ENCODE assay signal across 27 mouse cellular contexts in the genomic region with DNA sequence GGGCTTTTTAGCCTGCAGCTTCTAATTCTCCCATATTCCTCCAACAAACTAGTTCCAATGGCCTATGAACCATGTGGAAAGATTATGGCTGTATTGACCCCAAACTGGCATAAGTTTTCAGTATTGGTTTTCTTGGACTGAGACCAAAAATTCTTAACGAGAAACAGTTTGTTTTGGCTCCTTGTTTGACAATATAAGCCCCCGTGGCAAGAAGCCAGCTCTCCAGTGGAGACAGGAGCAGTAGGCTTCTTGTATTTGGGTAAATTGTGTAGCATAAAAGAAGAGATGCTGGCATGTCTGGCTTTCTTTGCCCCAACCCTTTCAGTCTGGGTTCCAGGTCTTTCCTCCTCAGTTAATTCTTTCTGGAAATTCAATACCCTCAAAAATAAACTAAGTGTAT. TPM values are rescaled to one million over a fixed set of nuclear protein-coding genes. Genes with fewer than 3 reads are reported as not detected.
DNase-seq lines count a peak whose midpoint lies in the region; ATAC-seq and TF ChIP-seq lines count a peak whose summit lies in the region.
"Had no signal": no experiment of that assay in that cellular context is flagged by ENCODE, and none has a peak within 500 bp of the region (broad histone marks: within the 10 kb centered on the region; RNA-seq: fewer than 3 reads in every experiment).

No protein-coding gene starts in this region.

- H3K9ac ChIP-seq in embryonic facial prominence, embryonic 14.5 days (ENCODE audit: low read depth, low read length), result no peak overlapping the region
- H3K9ac ChIP-seq in hindbrain, postnatal 0 days (replicated peaks; ENCODE audit: low read length), result no peak overlapping the region
- H3K9ac ChIP-seq in hindbrain, embryonic 12.5 days, result no peak overlapping the region
- H3K9ac ChIP-seq: embryonic facial prominence, embryonic 15.5 days; heart, embryonic 13.5 days; hindbrain, embryonic 13.5 days had no signal

- H3K4me3 ChIP-seq in embryonic facial prominence, embryonic 14.5 days (ENCODE audit: low read depth, low read length), result no peak overlapping the region
- H3K4me3 ChIP-seq in embryonic facial prominence, embryonic 10.5 days, result no peak overlapping the region
- H3K4me3 ChIP-seq in hindbrain, postnatal 0 days (ENCODE audit: low read length), result no peak overlapping the region
- no peak overlapping the region for H3K4me3 ChIP-seq in hindbrain, embryonic 12.5 days
- H3K4me3 ChIP-seq: embryonic facial prominence, embryonic 15.5 days; erythroblast, embryonic 14.5 days; forebrain, embryonic 10.5 days; heart, embryonic 13.5 days; hindbrain, embryonic 13.5 days had no signal

- H3K9me3 ChIP-seq in embryonic facial prominence, embryonic 14.5 days (ENCODE audit: control insufficient read depth, low read length), result no peaks in the 10 kb centered on the region
- H3K9me3 ChIP-seq in embryonic facial prominence, embryonic 10.5 days, result no peaks in the 10 kb centered on the region
- no peaks in the 10 kb centered on the region for H3K9me3 ChIP-seq in hindbrain, postnatal 0 days (ENCODE audit: low read length)
- H3K9me3 ChIP-seq in hindbrain, embryonic 12.5 days (replicated peaks), result no peaks in the 10 kb centered on the region
- H3K9me3 ChIP-seq: embryonic facial prominence, embryonic 15.5 days; forebrain, embryonic 10.5 days; G1E; heart, embryonic 13.5 days; hindbrain, embryonic 13.5 days had no signal

- TF ChIP-seq CTCF in hindbrain, postnatal 0 days (IDR thresholded peaks at IDR 0.05; ENCODE audit: low read depth), result no peak

- DNase-seq in embryonic facial prominence, embryonic 14.5 days (ENCODE audit: low spot score), result peak; percentile 79
- no peak for DNase-seq in embryonic facial prominence, embryonic 10.5 days (ENCODE audit: low spot score)
- DNase-seq in hindbrain, postnatal 0 days (ENCODE audit: low spot score), result peak; percentile 19
- DNase-seq in kidney, postnatal 36 days, result peak; percentile 11 to 47
- DNase-seq in kidney, adult 9 months, result no peak
- peak; percentile 49 for DNase-seq in NIH3T3 (ENCODE audit: low read depth)
- no peak for DNase-seq in layer of hippocampus, postnatal 36 days
- DNase-seq: adrenal gland, postnatal 14 days; B cell, adult 2 months; cerebellum, adult 18-20 months; cerebellum, adult 9-11 months; cerebellum, postnatal 36 days; gastrocnemius, postnatal 14 days; heart, postnatal 4 days had no signal

- peaks cover 91% of the 10 kb centered on the region for H3K36me3 ChIP-seq in embryonic facial prominence, embryonic 14.5 days (ENCODE audit: control insufficient read depth, insufficient read depth, low read length)
- peaks cover 100% of the 10 kb centered on the region for H3K36me3 ChIP-seq in embryonic facial prominence, embryonic 10.5 days (replicated peaks)
- peaks cover 71% of the 10 kb centered on the region for H3K36me3 ChIP-seq in hindbrain, postnatal 0 days (ENCODE audit: insufficient read depth, low read length)
- peaks cover 86% of the 10 kb centered on the region for H3K36me3 ChIP-seq in hindbrain, embryonic 12.5 days

- H3K4me1 ChIP-seq in embryonic facial prominence, embryonic 14.5 days (ENCODE audit: control insufficient read depth, insufficient read depth, low read length), result peaks cover 9% of the 10 kb centered on the region
- no peaks in the 10 kb centered on the region for H3K4me1 ChIP-seq in embryonic facial prominence, embryonic 10.5 days
- no peaks in the 10 kb centered on the region for H3K4me1 ChIP-seq in hindbrain, postnatal 0 days (ENCODE audit: insufficient read depth, low read length)
- H3K4me1 ChIP-seq in hindbrain, embryonic 12.5 days, result no peaks in the 10 kb centered on the region
- H3K4me1 ChIP-seq: forebrain, embryonic 10.5 days had no signal

- 30% methylated on average over 2 of the region's 2 CpGs for WGBS in embryonic facial prominence, embryonic 14.5 days
- WGBS in embryonic facial prominence, embryonic 10.5 days, result 77% methylated on average over 2 of the region's 2 CpGs
- 34% methylated on average over 2 of the region's 2 CpGs for WGBS in hindbrain, postnatal 0 days
- WGBS in hindbrain, embryonic 12.5 days, result 83% methylated on average over 2 of the region's 2 CpGs

- ATAC-seq in embryonic facial prominence, embryonic 14.5 days (ENCODE audit: low read depth), result no peak
- ATAC-seq in hindbrain, postnatal 0 days, result no peak
- no peak for ATAC-seq in hindbrain, embryonic 12.5 days (ENCODE audit: low FRiP score)
- ATAC-seq: activated CD4-positive, CD25-positive, alpha-beta regulatory T cell, adult 4 months; CD4-positive, CD25-positive, alpha-beta regulatory T cell, adult 4 months; forebrain, embryonic 16.5 days; Patski had no signal

- H3K4me2 ChIP-seq in embryonic facial prominence, embryonic 14.5 days (ENCODE audit: low read depth, low read length), result no peak overlapping the region
- H3K4me2 ChIP-seq in hindbrain, postnatal 0 days (ENCODE audit: low read depth, low read length), result no peak overlapping the region
- H3K4me2 ChIP-seq in hindbrain, embryonic 12.5 days (replicated peaks), result no peak overlapping the region
- H3K4me2 ChIP-seq: embryonic facial prominence, embryonic 15.5 days; heart, embryonic 13.5 days; hindbrain, embryonic 13.5 days had no signal

- no peak overlapping the region for H3K27ac ChIP-seq in embryonic facial prominence, embryonic 14.5 days (replicated peaks; ENCODE audit: low read depth, low read length)
- H3K27ac ChIP-seq in embryonic facial prominence, embryonic 10.5 days (replicated peaks), result no peak overlapping the region
- no peak overlapping the region for H3K27ac ChIP-seq in hindbrain, postnatal 0 days
- H3K27ac ChIP-seq in hindbrain, embryonic 12.5 days, result no peak overlapping the region
- H3K27ac ChIP-seq: embryonic facial prominence, embryonic 15.5 days; forebrain, embryonic 10.5 days; heart, embryonic 13.5 days; hindbrain, embryonic 13.5 days had no signal

- H3K27me3 ChIP-seq in embryonic facial prominence, embryonic 14.5 days (replicated peaks; ENCODE audit: control insufficient read depth, insufficient read depth, low read length), result no peaks in the 10 kb centered on the region
- H3K27me3 ChIP-seq in embryonic facial prominence, embryonic 10.5 days (replicated peaks; ENCODE audit: low read depth, poor library complexity, severe bottlenecking), result no peaks in the 10 kb centered on the region
- H3K27me3 ChIP-seq in hindbrain, postnatal 0 days (ENCODE audit: insufficient read depth, low read length), result no peaks in the 10 kb centered on the region
- H3K27me3 ChIP-seq in hindbrain, embryonic 12.5 days, result no peaks in the 10 kb centered on the region
- H3K27me3 ChIP-seq: embryonic facial prominence, embryonic 15.5 days; heart, embryonic 13.5 days; hindbrain, embryonic 13.5 days; Patski had no signal

RNA-seq across cellular contexts. Expression of gene Clcn1, which starts 10.3 kb away (rescaled TPM):
- 0.66 and 0.92 TPM in 2 replicates for polyA plus RNA-seq in embryonic facial prominence, embryonic 14.5 days (2014; fragmentation: Nextera tagmentation; extraction: Ambion mirVana)
- polyA plus RNA-seq in embryonic facial prominence, embryonic 10.5 days (2016; fragmentation: Nextera tagmentation; extraction: Ambion mirVana), result 0.80 and 1.1 TPM in 2 replicates
- total RNA-seq in hindbrain, postnatal 0 days (2014; rRNA removed), result 2.0 and 3.5 TPM in 2 replicates
- 0.43 and 0.95 TPM in 2 replicates for polyA plus RNA-seq in hindbrain, postnatal 0 days (2015; fragmentation: Nextera tagmentation; extraction: Ambion mirVana)
- polyA plus RNA-seq in hindbrain, embryonic 12.5 days (2016; fragmentation: Nextera tagmentation; extraction: Ambion mirVana), result 1.4 and 1.7 TPM in 2 replicates
- 1 to 10 TPM; 2.7 to 3.6 TPM for total RNA-seq in layer of hippocampus, postnatal 36 days (2021)
- total RNA-seq: adrenal gland, postnatal 14 days; granulocyte monocyte progenitor cell, adult 5-6 weeks had no signal
- polyA plus RNA-seq: activated CD4-positive, CD25-positive, alpha-beta regulatory T cell, adult 4 months; CD4-positive, CD25-positive, alpha-beta regulatory T cell, adult 4 months; erythroblast, embryonic 14.5 days; G1E had no signal

RNA-seq across cellular contexts. Expression of gene Casp2, which starts 11.4 kb away (rescaled TPM):
- polyA plus RNA-seq in embryonic facial prominence, embryonic 14.5 days (2014; fragmentation: Nextera tagmentation; extraction: Ambion mirVana), result 38.6 and 43.2 TPM in 2 replicates
- 79.5 and 85.3 TPM in 2 replicates for polyA plus RNA-seq in embryonic facial prominence, embryonic 10.5 days (2016; fragmentation: Nextera tagmentation; extraction: Ambion mirVana)
- 31.7 and 43.0 TPM in 2 replicates for total RNA-seq in hindbrain, postnatal 0 days (2014; rRNA removed)
- polyA plus RNA-seq in hindbrain, postnatal 0 days (2015; fragmentation: Nextera tagmentation; extraction: Ambion mirVana), result 20.3 and 22.2 TPM in 2 replicates
- polyA plus RNA-seq in hindbrain, embryonic 12.5 days (2016; fragmentation: Nextera tagmentation; extraction: Ambion mirVana), result 61.4 and 63.5 TPM in 2 replicates
- total RNA-seq in layer of hippocampus, postnatal 36 days (2021), result 10 to 100 TPM; 20.6 to 23.7 TPM

RNA-seq across cellular contexts. Expression of gene Tmem139, which starts 14.4 kb away (rescaled TPM):
- 0.89 and 1.0 TPM in 2 replicates for polyA plus RNA-seq in embryonic facial prominence, embryonic 14.5 days (2014; fragmentation: Nextera tagmentation; extraction: Ambion mirVana)
- polyA plus RNA-seq in embryonic facial prominence, embryonic 10.5 days (2016; fragmentation: Nextera tagmentation; extraction: Ambion mirVana), result 0.60 and 0.90 TPM in 2 replicates
- total RNA-seq in hindbrain, postnatal 0 days (2014; rRNA removed), result 0.21 TPM in 1 of 2 replicates, not detected in the other
- polyA plus RNA-seq in hindbrain, postnatal 0 days (2015; fragmentation: Nextera tagmentation; extraction: Ambion mirVana), result 0.21 TPM in 1 of 2 replicates, not detected in the other
- 0.81 and 1.4 TPM in 2 replicates for polyA plus RNA-seq in hindbrain, embryonic 12.5 days (2016; fragmentation: Nextera tagmentation; extraction: Ambion mirVana)
- not detected for total RNA-seq in layer of hippocampus, postnatal 36 days (2021)
- total RNA-seq: gastrocnemius, postnatal 14 days; granulocyte monocyte progenitor cell, adult 5-6 weeks had no signal
- polyA plus RNA-seq: activated CD4-positive, CD25-positive, alpha-beta regulatory T cell, adult 4 months; CD4-positive, CD25-positive, alpha-beta regulatory T cell, adult 4 months; erythroblast, embryonic 14.5 days; frontal cortex, adult 2 months; G1E had no signal

RNA-seq across cellular contexts. Expression of gene Gstk1, which starts 30.4 kb away (rescaled TPM):
- polyA plus RNA-seq in embryonic facial prominence, embryonic 14.5 days (2014; fragmentation: Nextera tagmentation; extraction: Ambion mirVana), result 15.8 and 18.6 TPM in 2 replicates
- polyA plus RNA-seq in embryonic facial prominence, embryonic 10.5 days (2016; fragmentation: Nextera tagmentation; extraction: Ambion mirVana), result 18.1 and 18.7 TPM in 2 replicates
- 6.5 and 12.2 TPM in 2 replicates for total RNA-seq in hindbrain, postnatal 0 days (2014; rRNA removed)
- 15.5 and 17.7 TPM in 2 replicates for polyA plus RNA-seq in hindbrain, postnatal 0 days (2015; fragmentation: Nextera tagmentation; extraction: Ambion mirVana)
- polyA plus RNA-seq in hindbrain, embryonic 12.5 days (2016; fragmentation: Nextera tagmentation; extraction: Ambion mirVana), result 16.2 and 18.8 TPM in 2 replicates
- 1 to 10 TPM; 9.5 to 9.6 TPM for total RNA-seq in layer of hippocampus, postnatal 36 days (2021)
- polyA plus RNA-seq: G1E had no signal

RNA-seq across cellular contexts. Expression of gene Fam131b, which starts 48.3 kb away (rescaled TPM):
- polyA plus RNA-seq in embryonic facial prominence, embryonic 14.5 days (2014; fragmentation: Nextera tagmentation; extraction: Ambion mirVana), result 0.43 and 0.46 TPM in 2 replicates
- 0.74 and 0.90 TPM in 2 replicates for polyA plus RNA-seq in embryonic facial prominence, embryonic 10.5 days (2016; fragmentation: Nextera tagmentation; extraction: Ambion mirVana)
- total RNA-seq in hindbrain, postnatal 0 days (2014; rRNA removed), result 56.5 and 61.6 TPM in 2 replicates
- polyA plus RNA-seq in hindbrain, postnatal 0 days (2015; fragmentation: Nextera tagmentation; extraction: Ambion mirVana), result 4.6 and 5.0 TPM in 2 replicates
- 4.3 and 4.9 TPM in 2 replicates for polyA plus RNA-seq in hindbrain, embryonic 12.5 days (2016; fragmentation: Nextera tagmentation; extraction: Ambion mirVana)
- total RNA-seq in layer of hippocampus, postnatal 36 days (2021), result 10 to 100 TPM; 76.2 to 77.0 TPM
- total RNA-seq: granulocyte monocyte progenitor cell, adult 5-6 weeks had no signal
- polyA plus RNA-seq: activated CD4-positive, CD25-positive, alpha-beta regulatory T cell, adult 4 months; CD4-positive, CD25-positive, alpha-beta regulatory T cell, adult 4 months; erythroblast, embryonic 14.5 days had no signal

Comparison
In these comparisons a context has a peak if more than half of its experiments do, and no peak if none do; other contexts are left out.
1. DNase-seq: peak in embryonic facial prominence, embryonic 14.5 days (single experiment), hindbrain, postnatal 0 days (single experiment), kidney, postnatal 36 days (2 of 2) and NIH3T3 (single experiment); none in embryonic facial prominence, embryonic 10.5 days (single experiment), kidney, adult 9 months (single experiment) and layer of hippocampus, postnatal 36 days (0 of 2).